Mouse (Mus musculus): ENCODE results near the gene Sertm1.

GRCm38 (mm10) chr3:54943067-54943810 lies 27.6 kb upstream of the Sertm1 start:
- TF ChIP-seq CTCF (IDR thresholded peaks at IDR 0.05; ENCODE audit: control insufficient read depth, insufficient read depth, low read length) (no peak), POLR2A (IDR thresholded peaks at IDR 0.05; ENCODE audit: borderline replicate concordance, control insufficient read depth, low read depth, low read length) (no peak)

Data from bone marrow, adult 2 months (tissue).